Mouse (Mus musculus): ENCODE results near the gene Eci3. TPM values are rescaled to one million over a fixed set of nuclear protein-coding genes. Genes with fewer than 3 reads are reported as not detected.
A peak's percentile ranks its signal among the peaks of the same experiment; 100 is the strongest.
"Not testable (repeated sequence)": the region's sequence is repeated elsewhere in the genome, so short reads cannot be mapped to it uniquely, and the experiment has no call there.

Gene Eci3
- 0.44 TPM in 2 replicates for polyA plus RNA-seq (2012; rRNA removed)

- no peak for DNase-seq (ENCODE audit: low spot score)
These were observed at the start of gene Eci3 for GRCm38 (mm10) chr13:34963511-34964397. Eci3 (minus strand) TSS chr13:34963810.

DNA sequence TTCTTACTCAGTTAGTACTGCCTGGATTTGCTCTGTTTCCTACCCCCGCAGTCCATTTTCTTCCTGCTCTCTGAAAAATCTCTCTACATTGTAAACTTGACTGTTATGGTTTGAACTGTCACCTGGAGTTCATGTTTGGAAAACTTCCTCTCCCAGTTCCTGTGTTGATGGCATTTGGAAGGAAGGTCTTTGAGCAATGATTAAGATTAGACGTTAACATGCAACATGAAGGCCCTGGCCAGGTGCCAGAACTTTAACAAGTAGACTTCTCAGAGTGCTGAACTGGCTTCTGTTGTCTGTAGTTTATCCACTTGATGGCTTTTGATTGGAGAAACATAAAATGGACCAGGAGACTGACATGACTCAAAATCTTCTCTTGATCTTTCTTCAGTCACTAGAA is 32.3 kb upstream of the Eci3 start:
- no peak for DNase-seq (ENCODE audit: low spot score)

- peak; percentile 77 for DNase-seq (ENCODE audit: low spot score)
These were observed 30.6 kb upstream of the Eci3 start for GRCm38 (mm10) chr13:34993983-34994811.

DNA sequence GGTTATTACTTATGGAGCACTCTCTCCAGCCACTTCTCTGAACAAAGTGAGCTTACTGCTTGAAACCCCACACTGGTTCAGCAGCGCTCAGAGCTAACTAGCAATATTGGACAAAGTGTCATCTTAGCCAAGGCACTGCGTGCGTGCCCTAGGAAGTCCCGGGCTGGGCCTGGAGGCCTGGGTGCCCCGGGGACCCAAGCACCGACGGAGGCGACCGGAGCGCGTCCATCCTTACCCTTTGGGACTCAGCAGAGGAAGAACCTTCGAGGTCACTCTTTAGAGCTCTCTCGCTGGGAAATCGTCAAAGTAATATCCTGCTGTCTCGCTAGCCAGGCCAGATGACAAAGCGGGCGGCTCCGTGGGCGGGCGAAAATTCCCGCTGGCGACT is 30.0 kb upstream of the Eci3 start:
- DNase-seq (ENCODE audit: low spot score) = no peak

- DNase-seq (ENCODE audit: low spot score) = no peak
These were observed 29.5 kb upstream of the Eci3 start for GRCm38 (mm10) chr13:34993085-34993484.

DNA sequence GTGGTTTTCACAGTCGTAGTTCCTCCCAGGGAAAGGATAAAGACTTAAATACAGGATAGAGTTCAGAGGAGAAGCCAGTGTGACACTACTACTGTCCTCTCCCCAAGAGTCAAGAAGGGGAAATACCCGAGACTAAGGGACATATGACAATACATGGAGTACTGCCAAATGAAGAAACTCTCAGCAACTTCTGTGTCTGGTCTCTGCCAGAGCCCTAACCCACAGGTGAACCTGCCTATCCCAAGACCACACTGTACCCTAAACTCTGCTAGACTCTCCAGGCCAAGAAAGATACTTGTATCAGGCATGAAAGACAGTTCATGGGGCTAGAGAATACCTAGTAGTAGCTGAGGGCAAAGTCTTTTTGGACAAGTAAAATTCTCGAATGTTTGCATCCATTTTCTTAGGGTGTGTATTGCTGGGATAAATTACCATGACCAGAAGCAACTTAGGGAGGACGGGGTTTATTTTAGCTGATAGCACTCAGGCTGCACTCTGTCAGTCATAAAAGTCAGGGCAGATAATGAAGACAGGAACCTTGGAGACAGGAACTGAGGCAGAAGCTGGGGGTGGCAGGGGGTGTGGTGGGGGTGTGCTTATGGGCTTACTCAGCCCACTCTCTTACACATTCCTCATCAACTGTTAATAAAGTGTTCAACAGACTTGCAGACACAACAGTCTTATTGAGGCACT is 28.1 kb upstream of the Eci3 start:
- DNase-seq (ENCODE audit: low spot score) = no peak

- DNase-seq (ENCODE audit: low spot score) = not testable (repeated sequence)
These were observed 19.9 kb upstream of the Eci3 start for GRCm38 (mm10) chr13:34983479-34983878.

DNA sequence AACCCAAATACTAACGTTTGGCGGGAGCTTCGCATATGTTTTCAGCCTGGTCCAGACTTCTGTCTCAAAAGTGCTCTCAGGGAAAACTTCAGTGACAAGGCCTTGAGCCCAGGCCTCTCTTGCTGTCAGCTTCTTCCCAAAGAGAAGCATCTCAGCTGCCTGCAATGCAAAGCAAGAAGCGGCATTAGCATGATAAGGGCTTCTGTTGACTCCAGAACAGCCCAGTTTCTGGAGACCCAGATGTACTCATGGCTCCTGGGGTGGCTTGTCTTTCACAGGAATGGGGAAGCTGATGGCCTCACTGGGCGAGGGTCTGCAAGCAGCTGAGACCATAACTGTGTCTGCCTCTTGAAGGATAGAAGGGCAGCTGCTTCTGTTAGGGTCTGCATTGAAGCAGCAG is 15.0 kb upstream of the Eci3 start:
- DNase-seq (ENCODE audit: low spot score) = not testable (repeated sequence)

DNA sequence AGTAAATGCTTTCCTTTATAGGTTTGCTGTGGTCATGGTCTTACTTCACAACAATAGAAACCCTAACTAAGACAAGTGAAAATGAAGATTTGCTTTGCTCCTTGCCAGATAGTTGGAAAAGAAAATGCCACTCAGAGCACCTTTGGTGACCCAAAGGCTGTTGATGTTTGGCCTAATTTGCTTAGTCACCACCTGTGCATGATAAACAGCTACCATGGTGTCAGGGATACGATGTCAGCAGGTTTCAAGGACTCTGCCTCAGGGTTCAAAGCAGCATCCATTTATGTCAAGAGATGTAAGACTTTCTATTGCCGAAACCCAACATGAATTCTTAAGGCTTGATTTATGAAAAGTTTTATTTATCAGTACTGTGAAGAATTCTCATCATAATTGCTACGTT is 13.8 kb upstream of the Eci3 start:
- DNase-seq (ENCODE audit: low spot score) = no peak

- no peak for DNase-seq (ENCODE audit: low spot score)
These were observed 12.5 kb upstream of the Eci3 start for GRCm38 (mm10) chr13:34976116-34976515.

DNA sequence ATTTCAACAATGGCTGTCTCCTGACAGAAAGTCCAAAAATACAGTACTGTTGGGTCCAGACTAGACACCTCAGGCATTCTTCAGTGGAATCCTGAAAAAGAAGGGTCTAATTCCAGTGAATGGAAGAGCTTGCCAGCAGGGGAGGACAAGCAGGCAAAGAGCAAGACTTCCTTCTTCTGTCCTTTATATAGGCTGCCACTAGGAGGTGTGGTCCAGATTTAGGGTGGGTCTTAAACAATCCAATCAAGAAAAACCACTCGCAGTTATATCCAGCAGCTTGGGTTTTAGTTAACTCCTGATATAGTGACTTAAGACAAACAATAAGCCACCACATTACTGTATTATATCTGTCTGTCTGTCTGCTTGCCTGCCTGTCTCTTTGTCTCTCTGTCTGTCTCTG is 10.2 kb upstream of the Eci3 start:
- DNase-seq (ENCODE audit: low spot score) = no peak

DNA sequence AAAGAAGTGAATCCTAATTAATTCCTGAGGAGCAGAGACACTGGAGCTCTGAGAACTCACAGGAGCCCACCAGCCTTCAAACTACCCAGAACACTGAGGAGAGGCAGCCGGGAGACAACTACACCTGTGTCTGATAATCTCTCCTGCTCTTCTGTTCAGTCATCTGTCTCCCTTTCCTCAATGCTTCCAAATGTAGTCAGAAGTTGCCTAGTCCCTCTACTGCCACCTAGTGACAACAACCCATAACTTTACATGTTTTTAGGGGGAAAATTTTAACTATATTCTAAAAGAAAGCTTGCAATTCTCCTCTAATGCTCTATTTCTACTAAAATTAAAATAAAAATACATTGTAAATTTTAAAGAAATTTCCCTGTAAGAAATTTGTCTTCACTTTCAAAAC is 9.5 kb upstream of the Eci3 start:
- DNase-seq (ENCODE audit: low spot score) = no peak

DNA sequence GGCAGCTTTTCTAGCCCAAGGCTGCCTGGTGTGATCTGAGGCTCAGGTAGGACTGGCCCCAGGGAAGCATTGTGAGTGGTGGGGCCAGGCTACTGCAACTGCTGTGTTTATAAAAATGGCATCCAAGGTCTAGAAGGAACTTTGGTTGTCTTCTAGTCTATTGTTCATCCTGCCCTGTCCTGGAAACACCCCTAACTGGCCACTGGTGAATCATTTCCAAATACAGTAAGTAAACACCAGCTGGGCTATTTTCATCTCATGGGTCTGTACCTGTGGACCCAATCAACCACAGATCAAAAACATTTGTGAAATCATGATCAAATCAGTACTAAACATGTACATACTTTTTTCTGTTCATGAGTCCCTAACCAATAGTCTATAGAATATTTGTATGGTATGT is 8.8 kb upstream of the Eci3 start:
- not testable (repeated sequence) for DNase-seq (ENCODE audit: low spot score)

- not testable (repeated sequence) for DNase-seq (ENCODE audit: low spot score)
These were observed 2.0 kb upstream of the Eci3 start for GRCm38 (mm10) chr13:34965647-34966046.

DNA sequence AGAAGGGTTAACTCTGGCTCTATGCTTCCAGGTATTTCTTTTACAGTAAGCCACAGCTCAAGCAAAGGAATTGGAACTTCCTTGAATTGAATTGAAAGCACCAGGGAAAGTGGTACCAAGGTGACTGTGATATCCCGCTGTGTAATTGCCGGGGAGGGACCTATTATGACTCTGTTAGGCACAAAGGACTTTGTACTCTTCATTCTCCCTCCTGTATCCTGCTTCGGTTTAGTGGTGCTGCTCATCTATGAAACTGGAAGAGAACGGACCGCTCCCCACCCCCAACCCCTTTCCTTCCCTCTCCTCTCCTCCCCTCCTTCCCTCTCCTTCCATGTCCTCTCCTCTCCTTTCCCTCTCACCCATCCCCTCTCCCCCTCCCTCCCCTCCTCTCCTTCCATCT is 1.3 kb upstream of the Eci3 start:
- DNase-seq (ENCODE audit: low spot score) = no peak

DNA sequence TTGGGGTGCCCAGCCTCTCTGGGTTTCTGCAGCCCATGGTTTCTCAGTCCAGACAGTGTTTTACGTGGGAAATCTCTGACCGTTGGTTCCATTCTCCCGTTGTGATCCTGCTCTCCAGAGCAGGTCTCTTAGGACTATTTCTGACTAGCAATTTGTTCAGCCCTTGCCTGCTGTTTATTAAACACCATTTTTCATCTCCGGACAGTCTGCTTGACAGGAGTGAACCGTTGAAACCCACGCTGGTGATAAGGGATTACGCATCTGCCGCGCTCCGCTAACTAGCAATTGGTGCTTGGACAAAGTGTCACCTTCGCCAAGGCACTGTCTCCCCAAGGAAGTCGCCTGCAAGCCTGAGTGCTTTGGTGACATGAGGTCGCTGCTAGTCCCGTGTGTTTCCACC is 809 bp upstream of the Eci3 start:
- no peak for DNase-seq (ENCODE audit: low spot score)

GRCm38 (mm10) chr13:34960996-34961770 is 2.4 kb downstream of the Eci3 start:
- no peak for DNase-seq (ENCODE audit: low spot score)

DNA sequence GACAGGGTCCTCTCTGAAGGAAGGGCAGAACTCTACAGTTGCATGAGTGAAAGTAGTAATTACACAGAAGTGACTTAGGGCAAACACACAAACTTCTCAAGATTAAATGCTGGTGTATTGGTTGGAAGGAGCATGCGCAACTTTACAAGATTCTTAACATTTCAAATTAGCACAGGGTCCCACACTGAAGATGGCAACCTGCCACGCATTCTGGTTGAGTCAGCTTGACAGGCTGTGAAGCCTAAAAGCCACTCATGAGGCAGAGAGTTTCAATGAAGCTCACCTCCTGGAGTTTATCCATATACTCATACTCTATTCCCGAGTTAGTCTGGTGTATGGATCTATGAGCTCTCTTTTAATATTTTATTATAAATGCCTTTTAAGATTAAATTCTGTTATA is 5.5 kb downstream of the Eci3 start:
- not testable (repeated sequence) for DNase-seq (ENCODE audit: low spot score)

DNA sequence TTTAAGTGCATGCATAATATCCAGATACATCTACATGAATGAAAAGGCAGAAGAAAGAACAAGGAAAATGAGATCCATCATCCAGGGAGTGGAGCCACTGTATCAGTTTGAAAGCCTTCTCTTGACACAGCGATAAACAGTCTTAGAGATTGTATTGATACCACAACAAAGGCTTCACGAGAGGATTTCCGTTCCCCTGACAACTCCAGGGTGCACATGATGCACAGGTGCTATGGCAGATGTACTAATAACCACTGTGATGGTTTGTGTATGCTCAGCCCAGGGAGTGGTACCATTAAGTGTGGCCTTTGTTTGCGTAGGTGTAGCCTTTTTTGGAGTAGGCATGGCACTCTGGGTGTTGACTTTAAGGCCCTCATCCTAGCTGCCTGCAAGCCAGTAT is 6.7 kb downstream of the Eci3 start:
- DNase-seq (ENCODE audit: low spot score) = no peak

GRCm38 (mm10) chr13:34951437-34951836 is 12.2 kb downstream of the Eci3 start:
- DNase-seq (ENCODE audit: low spot score) = not testable (repeated sequence)

GRCm38 (mm10) chr13:34942370-34942769 is 21.2 kb downstream of the Eci3 start:
- DNase-seq (ENCODE audit: low spot score) = no peak

All from urinary bladder, adult 2 months (tissue).